Mouse (Mus musculus) kidney, postnatal 0 days (tissue): ENCODE measurements around the gene Inpp5b. TPM values are rescaled to one million over a fixed set of nuclear protein-coding genes. Genes with fewer than 3 reads are reported as not detected.

Experiments used
- ATAC-seq: fragments of 200-750 bp; cut with Nextera tagmentation; replicated peaks from 2 replicates; pipeline ENCODE4 v1.8.0; 2017; ENCODE audit warnings: low read depth, moderate number of reproducible peaks, moderate TSS enrichment, moderate library complexity; ENCODE audit not compliant: low FRiP score
- DNase-seq: peaks from one replicate; pipeline ENCODE4 v3.0.0-alpha.2; 2016; ENCODE audit warnings: low spot score
- H3K27ac ChIP-seq: fragments of 300-500 bp; sonication (generic); 2 replicates; pipeline ENCODE4 v1.5.1; 2014; ENCODE audit warnings: mild to moderate bottlenecking
- H3K27me3 ChIP-seq: fragments of 300-500 bp; sonication (generic); 2 replicates; pipeline ENCODE4 v1.6.1; 2014; ENCODE audit warnings: low read length, mixed read lengths; ENCODE audit not compliant: insufficient read depth
- H3K36me3 ChIP-seq: fragments of 300-500 bp; sonication (generic); 2 replicates; pipeline ENCODE4 v1.6.1; 2014; ENCODE audit warnings: low read length, mixed read lengths; ENCODE audit not compliant: insufficient read depth
- H3K4me1 ChIP-seq: fragments of 300-500 bp; sonication (generic); replicated peaks from 2 replicates; pipeline ENCODE4 v1.6.1; 2014; ENCODE audit warnings: antibody characterized with exemption, low read length, mixed read lengths; ENCODE audit not compliant: insufficient read depth
- H3K4me2 ChIP-seq: fragments of 300-500 bp; sonication (generic); 2 replicates; pipeline ENCODE4 v1.6.1; 2014; ENCODE audit warnings: mild to moderate bottlenecking, low read length, moderate library complexity, mixed read lengths
- H3K4me3 ChIP-seq: fragments of 300-500 bp; sonication (generic); replicated peaks from 2 replicates; pipeline ENCODE4 v1.5.1; 2014; ENCODE audit warnings: low read depth, low read length
- H3K9ac ChIP-seq: fragments of 300-500 bp; sonication (generic); 2 replicates; pipeline ENCODE4 v1.6.1; 2014; ENCODE audit warnings: low read depth, low read length
- H3K9me3 ChIP-seq: fragments of 300-500 bp; sonication (generic); replicated peaks from 2 replicates; pipeline ENCODE4 v1.6.1; 2016; ENCODE audit warnings: low read length, inconsistent platforms, mixed read lengths
- CTCF ChIP-seq: IDR thresholded peaks from 2 replicates; pipeline ENCODE4 v1.5.1; 2016; ENCODE audit warnings: antibody characterized with exemption, low read depth, mild to moderate bottlenecking, moderate library complexity
- WGBS: fragments of 180-500 bp; shearing (Covaris S2); extraction: QIAGEN DNeasy Blood & Tissue Kit; methylation state at CpG from one replicate; pipeline ENCODE4 v1.1.7; 2014; 5-methylcytosine and 5-hydroxymethylcytosine counted together
- polyA plus RNA-seq: library from polyadenylated mRNA; unstranded; fragments of >200 nt; fragmentation: Nextera tagmentation; extraction: Ambion mirVana; gene quantifications from 2 replicates; pipeline ENCODE4 v1.2.1, GENCODE M21; 2015

The Inpp5b gene
- polyA plus RNA-seq, 1 experiment from 2014 or later = 21.8 TPM

GRCm38 (mm10) chr4:124768963-124769591 is 27.4 kb downstream of the Inpp5b start:
- no peak overlapping the region for H3K27ac ChIP-seq
- DNase-seq (no peak), ATAC-seq (no peak)
- H3K36me3 ChIP-seq = no peaks in the 10 kb centered on the region
- H3K4me2 ChIP-seq = no peak overlapping the region
- no peaks in the 10 kb centered on the region for H3K9me3 ChIP-seq
- WGBS = 62% methylated on average over 13 of the region's 13 CpGs
- no peak for TF ChIP-seq CTCF
- H3K4me3 ChIP-seq = no peak overlapping the region
- H3K9ac ChIP-seq = no peak overlapping the region
- H3K4me1 ChIP-seq = no peaks in the 10 kb centered on the region
- H3K27me3 ChIP-seq = no peaks in the 10 kb centered on the region

- ATAC-seq (no peak), DNase-seq (peak; percentile 11)
- H3K9me3 ChIP-seq = no peaks in the 10 kb centered on the region
- H3K4me3 ChIP-seq = no peak overlapping the region
- TF ChIP-seq CTCF = peak; percentile 51; the same call in 1 of the 2 replicates
- 68% methylated on average over 5 of the region's 5 CpGs for WGBS
- no peaks in the 10 kb centered on the region for H3K27me3 ChIP-seq
- no peak overlapping the region for H3K4me2 ChIP-seq
- no peak overlapping the region for H3K9ac ChIP-seq
- no peaks in the 10 kb centered on the region for H3K4me1 ChIP-seq
- H3K27ac ChIP-seq = no peak overlapping the region
- no peaks in the 10 kb centered on the region for H3K36me3 ChIP-seq
These were observed 29.0 kb downstream of the Inpp5b start for GRCm38 (mm10) chr4:124770624-124771023.

DNA sequence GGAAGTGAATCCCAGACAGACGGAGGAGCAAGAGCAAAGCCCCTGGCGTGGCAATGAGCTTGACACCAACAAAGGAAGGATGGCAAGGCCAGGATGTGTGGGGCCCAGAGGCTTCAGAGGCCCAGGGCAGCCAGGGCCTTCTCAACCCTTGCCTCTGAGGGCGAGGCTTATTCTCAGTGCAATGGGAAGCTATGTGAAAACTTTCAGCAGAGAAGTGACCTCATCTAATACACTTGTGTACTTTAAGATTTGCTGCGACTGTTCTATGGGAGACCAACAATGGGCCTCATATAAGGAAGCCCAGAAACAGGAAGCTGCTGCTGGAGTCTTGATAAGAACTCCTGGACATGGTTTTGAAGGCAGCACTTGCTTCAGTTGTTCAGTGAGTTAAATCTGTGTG is 30.5 kb downstream of the Inpp5b start:
- Histone ChIP-seq H3K9me3 (no peaks in the 10 kb centered on the region), H3K9ac (no peak overlapping the region), H3K36me3 (no peaks in the 10 kb centered on the region), H3K27ac (no peak overlapping the region; the same call in 1 of the 2 replicates), H3K27me3 (no peaks in the 10 kb centered on the region), H3K4me1 (no peaks in the 10 kb centered on the region), H3K4me2 (no peak overlapping the region), H3K4me3 (no peak overlapping the region)
- ATAC-seq (no peak), DNase-seq (peak; percentile 44)
- WGBS = 63% methylated on average over 4 of the region's 4 CpGs
- no peak for TF ChIP-seq CTCF

- H3K9me3 ChIP-seq = no peaks in the 10 kb centered on the region
- H3K4me2 ChIP-seq = no peak overlapping the region
- no peak for ATAC-seq
- H3K27me3 ChIP-seq = no peaks in the 10 kb centered on the region
- H3K36me3 ChIP-seq = no peaks in the 10 kb centered on the region
- WGBS = 86% methylated on average over 2 of the region's 2 CpGs
- TF ChIP-seq CTCF = no peak
- no peak overlapping the region for H3K9ac ChIP-seq
- no peak for DNase-seq
- no peak overlapping the region for H3K27ac ChIP-seq
- no peak overlapping the region for H3K4me3 ChIP-seq
- no peaks in the 10 kb centered on the region for H3K4me1 ChIP-seq
These were observed 31.8 kb downstream of the Inpp5b start for GRCm38 (mm10) chr4:124773449-124773848.

DNA sequence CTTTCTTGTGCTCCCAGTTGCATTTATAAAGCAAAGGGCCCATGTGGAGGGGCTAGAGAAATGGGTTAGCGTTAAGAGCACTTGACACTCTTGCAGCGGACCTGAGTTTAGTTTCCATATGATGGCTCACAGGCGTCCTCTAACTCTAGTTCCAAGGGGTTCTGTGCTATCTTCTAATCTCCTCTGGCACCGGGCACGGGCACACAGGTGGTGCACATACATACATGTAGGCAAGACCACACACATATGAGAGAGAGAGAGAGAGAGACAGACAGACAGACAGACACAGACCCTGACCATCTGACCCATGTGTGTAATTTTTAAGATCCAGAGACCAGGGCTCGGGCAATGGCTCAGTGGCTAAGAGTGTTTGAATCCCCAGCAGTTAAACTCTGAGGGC is 32.3 kb downstream of the Inpp5b start:
- Histone ChIP-seq H3K9ac (no peak overlapping the region), H3K27me3 (no peaks in the 10 kb centered on the region), H3K9me3 (no peaks in the 10 kb centered on the region), H3K4me2 (no peak overlapping the region), H3K4me3 (no peak overlapping the region), H3K36me3 (no peaks in the 10 kb centered on the region), H3K4me1 (no peaks in the 10 kb centered on the region), H3K27ac (no peak overlapping the region)
- ATAC-seq (no peak), DNase-seq (no peak)
- WGBS = 89% methylated on average over 6 of the region's 6 CpGs
- TF ChIP-seq CTCF = no peak

GRCm38 (mm10) chr4:124774429-124774828 is 32.8 kb downstream of the Inpp5b start:
- WGBS = 72% methylated on average over 2 of the region's 2 CpGs
- no peak overlapping the region for H3K9ac ChIP-seq
- no peaks in the 10 kb centered on the region for H3K4me1 ChIP-seq
- no peaks in the 10 kb centered on the region for H3K9me3 ChIP-seq
- no peak for ATAC-seq
- DNase-seq = no peak
- TF ChIP-seq CTCF = no peak
- H3K27me3 ChIP-seq = no peaks in the 10 kb centered on the region
- no peak overlapping the region for H3K27ac ChIP-seq
- H3K36me3 ChIP-seq = no peaks in the 10 kb centered on the region
- no peak overlapping the region for H3K4me3 ChIP-seq
- no peak overlapping the region for H3K4me2 ChIP-seq

DNA sequence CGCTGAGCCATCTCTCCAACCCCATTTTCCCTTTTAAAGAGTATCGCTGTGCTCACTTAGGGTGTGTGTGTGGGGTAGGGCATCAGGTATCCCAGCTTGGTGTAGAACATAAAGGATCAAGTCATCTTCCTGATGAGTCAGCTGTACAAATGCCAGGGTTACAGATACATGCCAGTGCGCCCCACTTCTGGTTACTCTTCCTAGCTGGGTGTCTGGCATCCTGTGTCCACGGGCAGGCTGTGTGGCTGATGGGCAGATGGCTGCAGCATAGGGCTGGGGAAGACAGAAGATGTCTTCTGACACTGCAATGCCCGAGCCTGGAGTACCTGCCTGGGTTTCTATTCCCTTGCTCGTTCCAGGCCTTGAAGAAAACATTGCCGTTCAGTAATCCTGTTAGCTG is 39.7 kb downstream of the Inpp5b start:
- TF ChIP-seq CTCF = no peak
- H3K4me3 ChIP-seq = no peak overlapping the region
- H3K4me2 ChIP-seq = no peak overlapping the region
- peaks cover 17% of the 10 kb centered on the region; the same call in 1 of the 2 replicates for H3K36me3 ChIP-seq
- H3K9ac ChIP-seq = no peak overlapping the region
- H3K27me3 ChIP-seq = no peaks in the 10 kb centered on the region
- no peak overlapping the region for H3K27ac ChIP-seq
- DNase-seq = no peak
- no peaks in the 10 kb centered on the region for H3K4me1 ChIP-seq
- no peak for ATAC-seq
- WGBS = 92% methylated on average over 7 of the region's 7 CpGs
- H3K9me3 ChIP-seq = no peaks in the 10 kb centered on the region
